Mouse (Mus musculus) ES-Bruce4 (cell line): Measurements from ENCODE around the gene Itk. TPM values are rescaled to one million over a fixed set of nuclear protein-coding genes. Genes with fewer than 3 reads are reported as not detected.

Experiments used
- H3K27ac ChIP-seq: 2 replicates; pipeline ENCODE4 v1.5.1; 2012; ENCODE audit warnings: low read length, inconsistent platforms; ENCODE audit not compliant: insufficient read depth
- H3K27me3 ChIP-seq: 2 replicates; pipeline ENCODE4 v1.6.1; 2012; ENCODE audit warnings: mild to moderate bottlenecking, low read length, inconsistent platforms; ENCODE audit not compliant: control insufficient read depth, poor library complexity, insufficient read depth, severe bottlenecking
- H3K36me3 ChIP-seq: 2 replicates; pipeline ENCODE4 v1.6.1; 2012; ENCODE audit warnings: inconsistent platforms, mild to moderate bottlenecking, low read length, moderate library complexity; ENCODE audit not compliant: control insufficient read depth, poor library complexity, insufficient read depth, severe bottlenecking
- H3K4me1 ChIP-seq: one replicate; pipeline ENCODE4 v1.8.1; 2011; ENCODE audit warnings: low read length; ENCODE audit not compliant: control insufficient read depth, insufficient read depth
- H3K4me3 ChIP-seq: 2 replicates; pipeline ENCODE4 v1.5.1; 2011; ENCODE audit warnings: low read depth, mild to moderate bottlenecking, low read length
- H3K9ac ChIP-seq: 2 replicates; pipeline ENCODE4 v1.6.1; 2012; ENCODE audit warnings: low read depth, mild to moderate bottlenecking, inconsistent platforms; ENCODE audit not compliant: poor library complexity, severe bottlenecking
- H3K9me3 ChIP-seq: replicated peaks from 2 replicates; pipeline ENCODE4 v1.6.1; 2012; ENCODE audit warnings: mild to moderate bottlenecking, low read length, inconsistent platforms; ENCODE audit not compliant: control insufficient read depth, poor library complexity, insufficient read depth, severe bottlenecking
- CTCF ChIP-seq: IDR thresholded peaks from one replicate; pipeline ENCODE4 v1.8.1; 2011; ENCODE audit warnings: low read depth, low read length
- EP300 ChIP-seq: IDR thresholded peaks from 2 replicates; pipeline ENCODE4 v1.6.1; 2011; ENCODE audit warnings: low read depth, low read length; ENCODE audit not compliant: insufficient read depth
- POLR2A ChIP-seq: IDR thresholded peaks from one replicate; pipeline ENCODE4 v1.8.1; 2011; ENCODE audit warnings: low read length; ENCODE audit not compliant: insufficient read depth
- polyA plus RNA-seq: library from polyadenylated mRNA; stranded (reverse); fragments of >200 nt; gene quantifications from 2 replicates; pipeline ENCODE4 v1.2.4, GENCODE M21; 2011; ENCODE audit warnings: low read depth; ENCODE audit not compliant: missing spikeins, insufficient read depth, insufficient read length

Gene Itk
- polyA plus RNA-seq, 1 experiment, result not detected

GRCm38 (mm10) chr11:46387061-46387460 lies 2.3 kb downstream of the Itk start:
- no peaks in the 10 kb centered on the region for H3K36me3 ChIP-seq
- no peak overlapping the region for H3K27ac ChIP-seq
- no peaks in the 10 kb centered on the region for H3K27me3 ChIP-seq
- no peaks in the 10 kb centered on the region for H3K9me3 ChIP-seq
- TF ChIP-seq POLR2A (no peak), EP300 (no peak), CTCF (no peak)
- H3K9ac ChIP-seq, result no peak overlapping the region
- H3K4me3 ChIP-seq, result no peak overlapping the region
- no peaks in the 10 kb centered on the region for H3K4me1 ChIP-seq

- no peak overlapping the region for H3K27ac ChIP-seq
- H3K36me3 ChIP-seq, result no peaks in the 10 kb centered on the region
- no peaks in the 10 kb centered on the region for H3K27me3 ChIP-seq
- TF ChIP-seq POLR2A (no peak), CTCF (no peak), EP300 (no peak)
- no peak overlapping the region for H3K9ac ChIP-seq
- H3K4me1 ChIP-seq, result no peaks in the 10 kb centered on the region
- H3K4me3 ChIP-seq, result no peak overlapping the region
- no peaks in the 10 kb centered on the region for H3K9me3 ChIP-seq
Measured at GRCm38 (mm10) chr11:46386556-46386955, 2.8 kb downstream of the Itk start.

GRCm38 (mm10) chr11:46384925-46385324 lies 4.4 kb downstream of the Itk start:
- H3K9me3 ChIP-seq, result no peaks in the 10 kb centered on the region
- no peak overlapping the region for H3K27ac ChIP-seq
- no peak overlapping the region for H3K9ac ChIP-seq
- no peak overlapping the region for H3K4me3 ChIP-seq
- no peaks in the 10 kb centered on the region for H3K36me3 ChIP-seq
- no peaks in the 10 kb centered on the region for H3K27me3 ChIP-seq
- TF ChIP-seq CTCF (no peak), EP300 (no peak), POLR2A (no peak)
- H3K4me1 ChIP-seq, result no peaks in the 10 kb centered on the region

- Histone ChIP-seq H3K4me1 (no peaks in the 10 kb centered on the region), H3K27me3 (no peaks in the 10 kb centered on the region), H3K4me3 (no peak overlapping the region), H3K36me3 (no peaks in the 10 kb centered on the region), H3K9ac (no peak overlapping the region), H3K9me3 (no peaks in the 10 kb centered on the region), H3K27ac (no peak overlapping the region)
- TF ChIP-seq POLR2A, result no peak
- TF ChIP-seq EP300, result no peak
Measured at GRCm38 (mm10) chr11:46382466-46382865, 6.8 kb downstream of the Itk start.

GRCm38 (mm10) chr11:46380097-46380675 lies 9.1 kb downstream of the Itk start:
- H3K36me3 ChIP-seq, result no peaks in the 10 kb centered on the region
- TF ChIP-seq CTCF, result no peak
- TF ChIP-seq POLR2A, result no peak
- TF ChIP-seq EP300, result no peak
- no peaks in the 10 kb centered on the region for H3K4me1 ChIP-seq
- no peak overlapping the region for H3K4me3 ChIP-seq
- no peak overlapping the region for H3K9ac ChIP-seq
- H3K27ac ChIP-seq, result no peak overlapping the region
- no peaks in the 10 kb centered on the region for H3K27me3 ChIP-seq
- H3K9me3 ChIP-seq, result no peaks in the 10 kb centered on the region

- TF ChIP-seq EP300 (no peak), CTCF (no peak), POLR2A (no peak)
- Histone ChIP-seq H3K27ac (no peak overlapping the region), H3K9me3 (no peaks in the 10 kb centered on the region), H3K27me3 (no peaks in the 10 kb centered on the region), H3K4me3 (no peak overlapping the region), H3K9ac (no peak overlapping the region), H3K36me3 (no peaks in the 10 kb centered on the region), H3K4me1 (no peaks in the 10 kb centered on the region)
Measured at GRCm38 (mm10) chr11:46377819-46378782, 11.2 kb downstream of the Itk start.
